Mouse (Mus musculus) kidney, postnatal 0 days (tissue): ENCODE measurements around the gene Dennd2d. TPM values are rescaled to one million over a fixed set of nuclear protein-coding genes. Genes with fewer than 3 reads are reported as not detected.

Source experiments
- ATAC-seq: fragments of 200-750 bp; cut with Nextera tagmentation; replicated peaks from 2 replicates; pipeline ENCODE4 v1.8.0; 2017; ENCODE audit warnings: low read depth, moderate number of reproducible peaks, moderate TSS enrichment, moderate library complexity; ENCODE audit not compliant: low FRiP score
- DNase-seq: peaks from one replicate; pipeline ENCODE4 v3.0.0-alpha.2; 2016; ENCODE audit warnings: low spot score
- H3K27ac ChIP-seq: fragments of 300-500 bp; sonication (generic); 2 replicates; pipeline ENCODE4 v1.5.1; 2014; ENCODE audit warnings: mild to moderate bottlenecking
- H3K27me3 ChIP-seq: fragments of 300-500 bp; sonication (generic); 2 replicates; pipeline ENCODE4 v1.6.1; 2014; ENCODE audit warnings: low read length, mixed read lengths; ENCODE audit not compliant: insufficient read depth
- H3K36me3 ChIP-seq: fragments of 300-500 bp; sonication (generic); 2 replicates; pipeline ENCODE4 v1.6.1; 2014; ENCODE audit warnings: low read length, mixed read lengths; ENCODE audit not compliant: insufficient read depth
- H3K4me1 ChIP-seq: fragments of 300-500 bp; sonication (generic); replicated peaks from 2 replicates; pipeline ENCODE4 v1.6.1; 2014; ENCODE audit warnings: antibody characterized with exemption, low read length, mixed read lengths; ENCODE audit not compliant: insufficient read depth
- H3K4me2 ChIP-seq: fragments of 300-500 bp; sonication (generic); 2 replicates; pipeline ENCODE4 v1.6.1; 2014; ENCODE audit warnings: mild to moderate bottlenecking, low read length, moderate library complexity, mixed read lengths
- H3K4me3 ChIP-seq: fragments of 300-500 bp; sonication (generic); replicated peaks from 2 replicates; pipeline ENCODE4 v1.5.1; 2014; ENCODE audit warnings: low read depth, low read length
- H3K9ac ChIP-seq: fragments of 300-500 bp; sonication (generic); 2 replicates; pipeline ENCODE4 v1.6.1; 2014; ENCODE audit warnings: low read depth, low read length
- H3K9me3 ChIP-seq: fragments of 300-500 bp; sonication (generic); replicated peaks from 2 replicates; pipeline ENCODE4 v1.6.1; 2016; ENCODE audit warnings: low read length, inconsistent platforms, mixed read lengths
- CTCF ChIP-seq: IDR thresholded peaks from 2 replicates; pipeline ENCODE4 v1.5.1; 2016; ENCODE audit warnings: antibody characterized with exemption, low read depth, mild to moderate bottlenecking, moderate library complexity
- WGBS: fragments of 180-500 bp; shearing (Covaris S2); extraction: QIAGEN DNeasy Blood & Tissue Kit; methylation state at CpG from one replicate; pipeline ENCODE4 v1.1.7; 2014; 5-methylcytosine and 5-hydroxymethylcytosine counted together
- polyA plus RNA-seq: library from polyadenylated mRNA; unstranded; fragments of >200 nt; fragmentation: Nextera tagmentation; extraction: Ambion mirVana; gene quantifications from 2 replicates; pipeline ENCODE4 v1.2.1, GENCODE M21; 2015

Dennd2d gene
- polyA plus RNA-seq, 1 experiment from 2014 or later: 10.5 TPM

DNA sequence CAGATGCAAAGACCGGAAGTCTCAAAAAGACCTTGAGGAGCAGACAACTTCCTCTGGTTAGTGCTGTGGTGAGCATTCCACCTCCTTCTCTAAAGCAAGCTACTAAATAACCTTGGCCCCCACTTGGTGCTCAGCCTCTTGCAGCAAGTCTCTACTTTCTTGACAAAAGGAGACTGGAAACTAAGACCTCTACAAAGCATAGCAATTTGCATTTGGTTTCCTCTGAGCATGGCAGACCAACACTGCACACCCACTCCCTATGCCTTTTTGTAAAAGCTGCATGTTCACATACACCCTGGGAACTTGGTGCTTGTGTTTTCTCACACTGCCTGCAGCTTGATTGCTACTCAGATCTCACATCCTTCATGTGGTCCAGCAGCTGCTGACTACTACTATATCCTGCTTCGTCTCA lies 20.1 kb upstream of the Dennd2d start:
- 95% methylated on average over 2 of the region's 2 CpGs for WGBS

GRCm38 (mm10) chr3:106462493-106462892 lies 19.7 kb upstream of the Dennd2d start:
- H3K27me3 ChIP-seq: no peaks in the 10 kb centered on the region
- ATAC-seq: no peak
- no peak overlapping the region for H3K27ac ChIP-seq
- H3K4me1 ChIP-seq: no peaks in the 10 kb centered on the region
- TF ChIP-seq CTCF: no peak
- no peaks in the 10 kb centered on the region for H3K9me3 ChIP-seq
- no peak overlapping the region for H3K4me3 ChIP-seq
- WGBS: 57% methylated on average over 3 of the region's 3 CpGs
- no peak overlapping the region for H3K4me2 ChIP-seq
- DNase-seq: no peak
- no peaks in the 10 kb centered on the region for H3K36me3 ChIP-seq
- no peak overlapping the region for H3K9ac ChIP-seq

More for the DNA sequence above, 20.1 kb upstream of the Dennd2d start:
- Histone ChIP-seq H3K27me3 (no peaks in the 10 kb centered on the region), H3K4me2 (no peak overlapping the region), H3K9me3 (no peaks in the 10 kb centered on the region), H3K27ac (no peak overlapping the region), H3K9ac (no peak overlapping the region), H3K4me3 (no peak overlapping the region), H3K4me1 (no peaks in the 10 kb centered on the region), H3K36me3 (no peaks in the 10 kb centered on the region)
- no peak for TF ChIP-seq CTCF
- DNase-seq (no peak), ATAC-seq (no peak)

DNA sequence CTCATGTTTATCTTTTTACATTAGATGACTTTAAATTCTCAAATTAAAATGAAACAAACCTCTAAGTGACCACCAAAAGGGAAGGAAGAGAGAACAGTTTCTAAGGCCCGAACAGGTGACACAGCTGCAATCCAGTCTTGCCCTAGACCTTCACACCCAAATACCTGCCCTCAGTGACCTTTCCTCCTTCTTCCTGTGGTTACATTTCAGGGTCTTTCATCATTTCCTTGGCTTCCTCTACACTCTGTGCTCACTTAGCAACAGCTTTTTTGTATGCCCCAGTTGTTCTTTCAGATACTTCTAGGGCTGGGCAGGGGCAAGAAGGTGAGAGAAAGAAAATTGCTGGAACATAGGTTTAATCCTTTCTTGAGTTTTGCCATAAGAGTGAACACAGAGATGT lies 17.5 kb upstream of the Dennd2d start:
- Histone ChIP-seq H3K9me3 (no peaks in the 10 kb centered on the region), H3K27me3 (no peaks in the 10 kb centered on the region), H3K4me2 (no peak overlapping the region), H3K9ac (no peak overlapping the region), H3K4me1 (no peaks in the 10 kb centered on the region), H3K4me3 (no peak overlapping the region), H3K36me3 (no peaks in the 10 kb centered on the region), H3K27ac (no peak overlapping the region)
- no peak for ATAC-seq
- no peak for DNase-seq
- 74% methylated on average over 1 of the region's 1 CpGs for WGBS
- TF ChIP-seq CTCF: no peak

DNA sequence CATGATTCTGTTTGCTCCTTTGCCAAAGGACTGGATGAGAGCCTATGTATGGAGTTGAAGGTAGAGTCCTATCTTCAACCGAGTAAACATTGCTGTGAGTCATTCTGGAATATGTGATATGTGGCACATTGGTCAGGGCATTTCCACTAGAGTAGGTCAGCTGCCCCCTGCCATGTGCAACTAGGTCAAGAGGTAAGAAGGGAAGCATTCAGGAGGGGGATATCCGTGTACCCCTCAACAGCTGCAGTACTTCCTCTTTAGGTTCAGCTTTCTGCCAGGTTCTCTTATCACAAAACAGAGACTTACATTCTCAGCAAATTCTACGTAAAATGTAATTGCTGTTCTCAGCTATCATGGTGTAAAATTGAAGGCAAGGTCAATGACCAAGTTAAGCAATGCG lies 8.0 kb upstream of the Dennd2d start:
- WGBS: 79% methylated on average over 4 of the region's 4 CpGs
- Histone ChIP-seq H3K4me1 (no peaks in the 10 kb centered on the region), H3K9ac (no peak overlapping the region), H3K9me3 (no peaks in the 10 kb centered on the region), H3K4me2 (no peak overlapping the region), H3K36me3 (no peaks in the 10 kb centered on the region), H3K4me3 (no peak overlapping the region), H3K27ac (no peak overlapping the region), H3K27me3 (no peaks in the 10 kb centered on the region)
- no peak for DNase-seq
- no peak for ATAC-seq
- TF ChIP-seq CTCF: no peak

- H3K4me1 ChIP-seq: no peaks in the 10 kb centered on the region
- H3K9ac ChIP-seq: no peak overlapping the region
- no peaks in the 10 kb centered on the region for H3K27me3 ChIP-seq
- no peak overlapping the region for H3K27ac ChIP-seq
- ATAC-seq: no peak
- no peak overlapping the region for H3K4me3 ChIP-seq
- no peak overlapping the region for H3K4me2 ChIP-seq
- DNase-seq: no peak
- no peak for TF ChIP-seq CTCF
- H3K9me3 ChIP-seq: no peaks in the 10 kb centered on the region
- 100% methylated on average over 1 of the region's 1 CpGs for WGBS
- no peaks in the 10 kb centered on the region for H3K36me3 ChIP-seq
These were observed 5.3 kb upstream of the Dennd2d start for GRCm38 (mm10) chr3:106476863-106477262.

- ATAC-seq (no peak), DNase-seq (no peak)
- Histone ChIP-seq H3K27me3 (no peaks in the 10 kb centered on the region), H3K9ac (no peak overlapping the region), H3K4me1 (no peaks in the 10 kb centered on the region), H3K4me3 (no peak overlapping the region), H3K27ac (no peak overlapping the region), H3K4me2 (peak overlapping the region; percentile 95; the same call in 1 of the 2 replicates), H3K9me3 (no peaks in the 10 kb centered on the region), H3K36me3 (no peaks in the 10 kb centered on the region)
- no peak for TF ChIP-seq CTCF
- WGBS: 67% methylated on average over 7 of the region's 7 CpGs
These were observed 1.1 kb downstream of the Dennd2d start for GRCm38 (mm10) chr3:106483297-106483696.

GRCm38 (mm10) chr3:106483796-106484405 lies 1.7 kb downstream of the Dennd2d start:
- Histone ChIP-seq H3K36me3 (no peaks in the 10 kb centered on the region), H3K4me3 (no peak overlapping the region), H3K4me2 (no peak overlapping the region), H3K27ac (no peak overlapping the region), H3K9me3 (no peaks in the 10 kb centered on the region), H3K9ac (no peak overlapping the region), H3K27me3 (no peaks in the 10 kb centered on the region), H3K4me1 (no peaks in the 10 kb centered on the region)
- 76% methylated on average over 4 of the region's 4 CpGs for WGBS
- ATAC-seq (no peak), DNase-seq (no peak)
- TF ChIP-seq CTCF: no peak
